Mouse (Mus musculus): ENCODE measurements around the gene Galnt13. TPM values are rescaled to one million over a fixed set of nuclear protein-coding genes. Genes with fewer than 3 reads are reported as not detected.
"Not testable (repeated sequence)": the region's sequence is repeated elsewhere in the genome, so short reads cannot be mapped to it uniquely, and the experiment has no call there.

The Galnt13 gene
- total RNA-seq, 2 experiments from 2014 or later = not detected

DNA sequence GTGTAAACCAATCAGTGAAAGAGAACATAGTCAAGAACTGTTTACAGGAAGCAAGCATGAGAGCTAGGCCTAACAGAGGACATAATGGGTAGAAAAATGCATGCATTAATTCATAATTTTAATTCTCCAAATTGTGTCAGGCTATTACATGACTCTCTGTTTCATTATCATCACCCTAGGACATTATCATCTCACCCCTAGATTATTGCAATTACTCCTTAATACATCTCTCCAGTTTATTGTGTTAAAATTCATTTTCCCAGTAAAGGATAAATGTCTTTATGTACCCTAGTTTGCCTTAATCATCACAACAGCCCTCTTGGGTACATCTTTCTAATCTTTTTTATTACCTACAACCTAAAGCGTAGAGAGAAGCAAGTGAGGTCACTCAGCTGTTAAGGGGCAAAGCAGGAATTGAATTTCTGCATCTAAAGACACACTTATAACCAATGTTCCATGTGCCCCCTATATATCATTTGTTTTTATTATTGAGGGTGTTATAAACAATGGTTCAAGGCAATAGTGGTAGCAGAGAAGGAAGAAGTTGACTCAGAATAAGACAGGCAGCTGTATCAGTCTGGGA lies 479.1 kb downstream of the Galnt13 start:
- no peak for DNase-seq (ENCODE audit: low spot score)

DNA sequence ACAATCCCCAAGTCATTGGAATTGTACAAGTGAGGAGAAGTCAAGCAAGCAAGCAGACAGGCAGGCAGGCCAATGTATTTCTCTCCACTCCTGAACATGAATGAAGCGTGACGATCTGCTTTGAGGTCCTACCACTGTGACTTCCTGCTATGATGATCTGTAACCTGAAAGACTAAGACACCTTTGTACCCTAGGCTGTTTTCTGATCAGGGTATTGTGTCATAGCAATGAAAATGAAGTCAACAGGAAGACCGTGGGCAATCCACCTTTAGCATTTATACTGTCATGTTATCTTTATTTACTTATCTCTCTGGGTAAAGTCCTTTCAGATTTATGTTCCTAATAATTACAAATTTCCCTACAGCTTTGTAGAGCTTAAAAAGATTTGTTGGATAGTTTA lies 500.3 kb downstream of the Galnt13 start:
- DNase-seq (ENCODE audit: low spot score) = no peak

DNA sequence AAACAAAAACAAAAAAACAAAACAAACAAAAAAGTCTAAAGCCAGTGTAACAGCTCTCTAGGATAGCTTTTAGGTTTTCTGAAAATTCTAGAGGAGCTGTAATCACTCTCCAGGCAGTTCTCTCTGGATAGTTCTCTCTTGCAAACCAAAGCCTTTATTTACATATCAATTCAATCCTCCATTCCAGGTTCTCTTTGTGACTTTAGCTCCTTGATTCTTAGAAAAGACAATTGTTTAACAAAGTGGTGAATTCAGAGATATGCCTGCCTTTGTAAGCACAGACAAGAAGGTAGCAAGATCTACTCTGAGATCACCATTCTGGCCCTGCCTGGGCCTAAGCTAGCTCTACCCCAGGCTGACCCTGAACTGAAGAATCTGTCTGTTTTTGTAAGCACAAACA lies 501.2 kb downstream of the Galnt13 start:
- no peak for DNase-seq (ENCODE audit: low spot score)

DNA sequence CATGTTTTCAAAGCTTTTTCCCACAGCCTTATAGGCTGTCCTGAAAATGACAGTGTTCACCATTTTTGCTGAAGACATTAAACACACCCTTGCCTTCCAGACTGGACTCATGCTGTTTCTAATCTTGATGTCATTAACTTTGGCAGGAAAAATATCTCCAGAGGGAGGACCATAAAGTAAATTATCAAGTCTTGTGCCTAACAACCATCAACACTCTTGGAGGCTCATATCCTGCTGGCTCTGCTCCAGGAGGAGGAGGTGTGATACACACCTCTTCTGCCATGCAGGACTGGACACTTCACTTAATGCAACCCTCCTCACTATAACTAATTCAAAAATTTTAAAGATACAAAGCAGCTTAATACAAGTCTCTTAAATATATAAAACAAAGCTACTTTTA lies 502.0 kb downstream of the Galnt13 start:
- no peak for DNase-seq (ENCODE audit: low spot score)

DNA sequence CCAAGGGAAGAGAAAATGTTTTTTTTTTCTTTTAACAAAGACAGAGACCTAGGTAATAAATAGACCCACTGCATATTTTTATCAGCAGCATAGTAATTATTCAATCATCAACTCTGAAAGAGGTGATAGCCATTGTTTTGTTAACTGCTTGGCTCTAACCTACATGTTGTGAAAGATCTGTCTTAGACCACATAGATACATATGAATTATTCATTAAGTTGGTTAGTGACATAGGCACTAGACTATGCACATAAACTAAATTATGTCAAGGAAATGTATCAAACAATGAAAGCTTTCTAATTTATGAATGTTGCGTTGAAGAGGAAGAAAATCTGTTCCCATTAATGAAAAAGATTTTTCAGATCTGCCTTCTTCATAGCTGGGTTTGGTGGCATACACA lies 507.3 kb downstream of the Galnt13 start:
- DNase-seq (ENCODE audit: low spot score) = no peak

DNA sequence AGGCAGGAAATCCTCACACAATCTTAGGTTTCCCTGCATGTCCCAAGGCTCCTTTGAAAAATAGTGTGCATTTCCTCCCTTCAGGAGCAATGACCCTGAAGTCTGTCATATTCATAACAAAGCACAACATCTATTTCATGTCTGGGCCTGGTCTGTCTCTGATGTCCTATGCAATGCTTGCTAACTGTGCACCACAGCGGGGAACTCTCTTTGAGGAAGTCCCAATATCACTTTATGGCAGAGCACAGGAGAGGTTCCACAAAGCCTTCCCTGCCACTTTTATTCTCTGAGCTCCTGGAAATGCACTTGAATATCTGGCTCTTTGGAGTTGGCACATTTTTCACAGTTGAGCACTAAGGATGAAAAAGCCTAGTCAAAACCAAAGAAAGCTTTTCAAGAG lies 547.7 kb downstream of the Galnt13 start:
- DNase-seq (ENCODE audit: low spot score) = no peak

DNA sequence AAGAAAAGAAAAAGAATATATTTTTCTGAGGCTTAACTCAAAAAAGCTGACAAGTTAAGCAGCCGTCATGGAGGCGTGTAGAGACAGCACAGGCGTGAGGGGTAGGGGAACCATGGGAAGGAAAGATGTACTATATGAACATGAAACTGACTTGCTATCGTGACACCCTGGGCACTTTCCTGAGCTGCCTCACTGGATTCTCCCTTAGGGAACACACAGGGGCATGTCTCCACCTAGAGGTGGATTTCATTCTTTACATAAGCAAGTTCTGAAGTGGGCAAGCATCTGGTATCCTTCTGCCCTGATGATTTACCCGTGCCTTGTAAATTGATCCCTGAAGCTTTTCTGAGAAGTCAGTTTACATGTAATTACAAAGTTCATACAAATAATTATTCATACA lies 586.4 kb downstream of the Galnt13 start:
- DNase-seq (ENCODE audit: low spot score) = not testable (repeated sequence)

DNA sequence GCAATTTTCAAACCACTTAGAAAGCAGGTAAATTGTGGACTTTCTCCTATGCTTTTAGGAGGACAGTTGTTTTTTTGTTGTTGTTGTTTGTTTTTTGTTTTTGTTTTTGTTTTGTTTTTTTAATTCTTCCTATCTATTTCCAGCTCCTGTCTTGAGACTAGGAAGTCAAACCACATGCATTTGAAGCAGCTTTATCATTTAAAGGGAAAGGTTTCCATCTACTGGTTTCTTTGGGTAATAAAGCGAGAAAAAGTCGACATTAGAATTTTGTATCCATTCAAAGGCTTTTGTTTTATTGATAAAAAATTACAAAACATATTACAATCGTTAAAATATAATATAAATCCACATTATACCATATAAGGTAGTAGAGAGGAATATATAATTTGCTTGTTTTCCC lies 598.5 kb downstream of the Galnt13 start:
- no peak for DNase-seq (ENCODE audit: low spot score)

DNA sequence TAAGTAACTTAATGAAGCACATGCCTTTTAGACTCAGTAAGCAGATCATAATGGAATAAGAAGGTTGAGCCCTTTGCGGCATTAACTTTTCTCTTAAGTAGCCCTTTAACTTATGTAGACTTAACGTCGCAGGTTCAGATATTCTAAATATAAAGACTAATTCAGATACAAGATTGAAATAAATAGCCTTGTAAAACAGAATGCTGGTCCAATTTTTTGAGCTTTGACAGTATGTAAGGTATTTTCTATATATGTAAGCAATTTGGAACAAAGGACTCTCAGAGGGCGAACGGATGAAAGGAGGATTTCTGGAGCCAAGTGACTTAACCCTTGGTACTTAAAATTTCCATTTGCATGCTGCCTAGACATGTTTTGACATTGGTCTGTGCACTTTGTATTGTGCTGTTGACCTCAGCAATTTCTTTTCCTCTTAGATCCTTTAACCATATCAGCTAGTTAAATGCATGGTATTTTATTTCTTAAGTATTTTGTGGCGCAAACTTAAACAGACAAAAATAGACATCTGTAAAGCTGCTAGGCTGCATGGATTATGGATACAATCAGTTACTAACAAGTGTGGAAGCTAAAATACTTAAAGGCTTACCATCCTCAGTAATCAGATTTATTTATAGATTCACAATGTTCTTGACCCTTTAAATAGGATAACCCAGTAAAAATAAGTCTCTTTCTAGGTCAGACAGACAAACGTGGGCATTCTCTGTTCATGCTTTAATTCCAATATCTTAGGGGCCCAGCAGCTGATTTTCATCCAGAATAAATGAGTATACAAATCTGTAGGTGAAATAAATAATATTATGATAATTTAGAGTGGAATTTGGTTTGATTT lies 629.6 kb downstream of the Galnt13 start:
- no peak for DNase-seq (ENCODE audit: low spot score)

DNA sequence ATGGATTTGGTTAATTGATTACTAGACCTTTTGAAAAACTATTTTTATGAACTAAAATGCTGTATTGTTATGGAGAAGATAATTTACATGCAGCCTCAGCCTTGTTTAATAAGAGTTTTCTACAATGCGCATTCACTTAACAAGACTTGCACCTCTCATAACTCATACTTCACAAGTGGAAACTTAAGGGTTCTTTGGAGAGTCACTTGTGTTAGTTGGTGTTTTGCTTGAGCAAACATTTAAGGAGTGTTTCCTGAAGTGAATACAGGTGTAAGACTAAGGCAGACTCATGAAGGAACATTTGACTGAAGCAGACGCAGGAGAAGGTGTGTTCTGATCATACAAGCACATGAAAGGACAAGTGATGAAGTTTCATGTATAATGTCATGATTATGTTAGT lies 649.5 kb downstream of the Galnt13 start:
- DNase-seq (ENCODE audit: low spot score) = no peak

DNA sequence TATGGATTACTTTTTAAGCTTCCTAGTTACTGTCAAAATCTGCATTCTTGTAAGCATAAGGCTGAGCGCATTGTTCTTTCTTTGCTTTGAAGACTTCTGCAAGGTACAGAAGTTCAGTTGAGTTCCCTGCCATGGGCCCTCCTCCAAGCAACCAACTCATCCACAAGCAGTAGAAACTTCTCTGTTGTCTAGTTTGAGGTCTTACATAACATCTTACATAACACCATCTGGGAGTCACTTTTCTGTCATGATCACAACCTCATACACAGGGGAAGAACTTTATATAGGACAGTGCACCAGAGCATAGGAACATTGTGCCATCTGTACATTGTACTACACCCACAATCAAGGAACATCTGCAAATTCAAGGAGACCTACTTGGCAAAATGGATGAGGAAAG lies 651.9 kb downstream of the Galnt13 start:
- no peak for DNase-seq (ENCODE audit: low spot score)

DNA sequence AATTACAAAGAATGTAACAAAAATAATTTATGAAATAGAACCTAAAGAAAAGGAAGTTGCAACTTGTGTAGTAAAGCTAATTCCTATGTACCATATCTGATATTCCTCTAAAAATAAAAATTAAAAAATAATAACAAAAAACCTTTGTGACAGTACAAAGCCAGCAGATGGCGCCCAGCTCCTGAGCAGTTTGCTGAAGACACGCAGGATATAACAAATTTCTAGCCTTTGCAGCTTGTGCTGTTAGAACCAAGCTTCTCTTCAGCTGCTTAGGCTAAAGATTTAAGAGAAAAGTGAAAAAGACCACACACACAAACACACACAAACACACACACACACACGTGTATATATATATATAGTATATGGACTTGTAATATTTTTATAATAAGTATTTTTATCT lies 654.2 kb downstream of the Galnt13 start:
- no peak for DNase-seq (ENCODE audit: low spot score)

DNA sequence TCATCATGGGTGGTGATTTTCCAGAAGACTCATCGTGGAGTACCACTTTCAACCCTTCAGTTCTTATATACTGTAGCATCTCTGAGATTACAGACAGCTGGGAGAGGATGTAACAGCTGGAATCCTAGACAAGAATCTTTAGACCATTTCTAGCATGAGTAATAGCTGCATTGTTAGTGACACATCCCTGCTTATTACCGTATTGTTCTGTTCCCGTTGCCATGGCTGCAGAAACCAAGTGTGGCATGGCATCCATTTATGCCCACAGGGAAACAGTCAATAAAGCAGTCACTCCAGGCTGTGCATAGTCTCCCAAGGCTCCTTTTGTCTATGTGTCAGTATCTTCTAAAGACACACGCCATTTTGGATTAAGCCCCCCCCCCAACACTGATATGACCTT lies 655.4 kb downstream of the Galnt13 start:
- DNase-seq (ENCODE audit: low spot score) = no peak

DNA sequence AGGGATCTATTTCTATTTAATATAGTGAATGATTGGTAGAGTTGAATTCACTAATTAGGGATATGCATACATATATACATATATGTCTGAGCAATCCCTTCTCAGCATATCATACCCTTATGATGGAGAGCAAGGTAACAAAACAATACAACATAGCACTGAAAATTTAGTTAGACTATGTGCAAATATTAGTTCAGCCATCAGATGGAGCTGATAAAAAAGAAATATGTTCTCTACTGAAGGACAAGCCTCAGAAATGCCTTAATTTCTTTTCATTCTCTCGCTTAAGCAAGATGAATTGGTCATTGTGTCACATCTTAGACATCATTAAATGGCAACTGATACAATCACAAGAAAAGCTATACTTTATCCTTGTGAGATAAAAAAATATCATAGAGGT lies 663.0 kb downstream of the Galnt13 start:
- no peak for DNase-seq (ENCODE audit: low spot score)

DNA sequence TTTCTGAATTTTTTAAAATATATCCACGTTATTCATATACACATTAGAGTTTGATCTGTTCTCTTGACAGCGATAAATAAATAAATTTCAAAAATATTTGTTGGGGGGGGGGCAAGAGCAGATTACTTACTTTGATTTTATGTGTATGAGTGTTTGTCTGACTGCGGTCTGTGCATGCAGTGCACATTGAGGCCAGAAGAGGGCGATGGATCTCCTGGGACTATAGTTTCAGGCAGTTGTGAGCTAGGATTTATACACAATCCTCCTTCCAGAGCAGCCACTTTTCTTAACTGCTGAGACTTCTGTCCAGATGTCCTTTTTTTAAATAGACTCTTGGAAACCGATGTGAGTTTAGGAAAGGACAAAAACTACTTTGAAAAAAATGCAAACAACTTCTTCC lies 665.2 kb downstream of the Galnt13 start:
- DNase-seq (ENCODE audit: low spot score) = no peak

DNA sequence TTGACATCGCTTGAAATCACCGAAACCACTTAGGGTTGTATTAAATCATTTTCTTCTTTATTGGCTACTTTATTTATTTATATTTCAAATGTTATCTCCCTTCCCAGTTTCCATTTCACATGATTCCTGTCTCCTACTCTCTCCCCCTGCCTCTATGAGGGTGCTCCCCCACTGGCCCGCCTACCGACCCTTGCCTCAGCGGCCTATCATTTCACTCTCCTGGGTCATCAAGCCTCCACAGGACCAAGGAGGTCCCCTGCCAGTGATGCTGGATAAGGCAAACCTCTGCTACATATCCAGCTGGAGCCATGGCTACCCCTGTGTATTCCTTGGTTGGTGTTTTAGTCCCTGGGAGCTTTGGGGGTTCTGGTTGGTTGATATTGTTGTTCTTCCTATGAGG lies 667.4 kb downstream of the Galnt13 start:
- no peak for DNase-seq (ENCODE audit: low spot score)

DNA sequence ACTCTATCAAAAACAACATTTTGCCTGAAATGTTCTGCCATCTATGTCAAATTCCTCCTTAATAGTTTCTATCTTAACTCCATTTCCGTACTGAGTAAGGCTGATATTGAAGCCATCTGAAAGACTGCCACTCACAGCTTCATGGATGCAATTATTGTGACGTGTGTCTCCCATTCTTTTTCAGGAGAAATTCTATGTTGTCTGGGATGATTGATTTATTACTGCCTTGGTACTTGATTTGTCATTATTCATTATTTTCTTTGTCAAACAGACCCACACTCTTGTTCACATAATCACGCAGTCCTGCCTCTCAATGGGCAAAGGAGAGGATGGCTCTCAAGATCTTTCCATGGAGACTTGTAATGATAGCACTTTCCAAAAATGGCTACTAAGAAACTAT lies 671.7 kb downstream of the Galnt13 start:
- DNase-seq (ENCODE audit: low spot score) = no peak

DNA sequence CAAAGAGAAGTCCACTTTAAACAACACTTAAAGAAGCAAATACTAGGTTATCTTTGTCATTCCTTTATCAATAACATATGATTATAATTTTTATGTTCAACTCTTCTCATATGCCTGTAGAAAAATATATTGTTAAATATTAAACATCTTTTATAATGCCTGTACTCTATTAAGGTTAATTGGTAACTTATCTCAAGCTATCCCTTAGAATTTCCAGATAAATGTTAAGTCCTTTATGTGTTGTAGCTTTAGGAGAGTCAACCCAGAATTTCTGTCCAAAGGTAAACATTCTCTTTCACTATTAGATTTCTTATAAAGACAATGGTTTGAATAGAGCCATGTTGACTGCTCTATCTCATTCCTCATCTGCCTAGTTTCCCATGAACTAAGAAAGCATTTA lies 717.0 kb downstream of the Galnt13 start:
- no peak for DNase-seq (ENCODE audit: low spot score)

DNA sequence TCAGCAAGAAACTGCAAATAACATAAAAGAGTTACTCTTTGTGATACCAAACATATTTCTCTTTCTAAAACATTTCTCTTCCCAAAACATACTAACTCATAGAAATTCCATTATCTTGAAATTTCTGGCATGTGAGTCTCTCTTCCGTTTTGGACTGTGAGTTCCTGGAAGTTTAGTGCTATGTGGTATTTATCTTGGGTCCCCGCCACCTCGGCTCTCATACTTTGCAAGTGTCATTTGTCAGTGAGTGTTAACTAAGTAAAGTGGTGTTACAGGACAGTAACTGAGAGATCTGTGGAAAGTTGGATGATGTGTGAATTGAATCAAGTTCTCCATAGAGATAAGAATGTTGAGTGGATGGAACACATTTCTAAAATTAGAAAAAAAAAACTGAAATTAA lies 728.7 kb downstream of the Galnt13 start:
- DNase-seq (ENCODE audit: low spot score) = no peak
